Mouse (Mus musculus): ENCODE data around the gene Ndufs1. TPM values are rescaled to one million over a fixed set of nuclear protein-coding genes. Genes with fewer than 3 reads are reported as not detected.
A peak's percentile ranks its signal among the peaks of the same experiment; 100 is the strongest.

Ndufs1 gene
- total and polyA plus RNA-seq, 3 experiments, result 85.7 to 302 (median 176) TPM

GRCm38 (mm10) chr1:63126206-63126605 lies 50.4 kb downstream of the Ndufs1 start:
- Histone ChIP-seq H3K27me3 (ENCODE audit: insufficient read depth, low read length) (no peaks in the 10 kb centered on the region), H3K4me1 (ENCODE audit: insufficient read depth, low read depth, low read length) (peaks cover 20% of the 10 kb centered on the region), H3K9me3 (replicated peaks) (no peaks in the 10 kb centered on the region), H3K4me3 (ENCODE audit: low read depth, low read length) (no peak overlapping the region), H3K36me3 (replicated peaks) (peaks cover 66% of the 10 kb centered on the region)
- DNase-seq (ENCODE audit: low spot score) (no peak), ATAC-seq (ENCODE audit: extremely low read depth, insufficient number of reproducible peaks, low FRiP score, poor library complexity, severe bottlenecking) (no peak)
- no peak for TF ChIP-seq GATA2 (IDR thresholded peaks at IDR 0.05; ENCODE audit: borderline replicate concordance, low read depth, low read length)
- TF ChIP-seq CTCF (IDR thresholded peaks at IDR 0.05; ENCODE audit: low read depth, low read length), result no peak
- TF ChIP-seq POLR2AphosphoS5 (IDR thresholded peaks at IDR 0.05; ENCODE audit: insufficient replicate concordance, low read depth, low read length), result no peak
- TF ChIP-seq GATA1 (IDR thresholded peaks at IDR 0.05; ENCODE audit: borderline replicate concordance, low read length), result no peak
- no peak for TF ChIP-seq TAL1 (conservative IDR thresholded peaks at IDR 0.05; ENCODE audit: low read depth, low read length)

GRCm38 (mm10) chr1:63123823-63124450 lies 52.7 kb downstream of the Ndufs1 start:
- H3K4me1 ChIP-seq (ENCODE audit: insufficient read depth, low read depth, low read length), result peaks cover 13% of the 10 kb centered on the region
- ATAC-seq (ENCODE audit: extremely low read depth, insufficient number of reproducible peaks, low FRiP score, poor library complexity, severe bottlenecking), result no peak
- peaks cover 85% of the 10 kb centered on the region for H3K36me3 ChIP-seq (replicated peaks)
- H3K9me3 ChIP-seq (replicated peaks), result no peaks in the 10 kb centered on the region
- no peak for DNase-seq (ENCODE audit: low spot score)
- no peak for TF ChIP-seq POLR2AphosphoS5 (IDR thresholded peaks at IDR 0.05; ENCODE audit: insufficient replicate concordance, low read depth, low read length)
- TF ChIP-seq CTCF (IDR thresholded peaks at IDR 0.05; ENCODE audit: low read depth, low read length), result no peak
- TF ChIP-seq GATA2 (IDR thresholded peaks at IDR 0.05; ENCODE audit: borderline replicate concordance, low read depth, low read length), result no peak
- TF ChIP-seq GATA1 (IDR thresholded peaks at IDR 0.05; ENCODE audit: borderline replicate concordance, low read length), result no peak
- TF ChIP-seq TAL1 (conservative IDR thresholded peaks at IDR 0.05; ENCODE audit: low read depth, low read length), result no peak
- no peak overlapping the region for H3K4me3 ChIP-seq (ENCODE audit: low read depth, low read length)
- H3K27me3 ChIP-seq (ENCODE audit: insufficient read depth, low read length), result no peaks in the 10 kb centered on the region

GRCm38 (mm10) chr1:63122005-63122404 lies 54.6 kb downstream of the Ndufs1 start:
- Histone ChIP-seq H3K36me3 (replicated peaks) (peaks cover 89% of the 10 kb centered on the region), H3K4me3 (ENCODE audit: low read depth, low read length) (no peak overlapping the region), H3K27me3 (ENCODE audit: insufficient read depth, low read length) (no peaks in the 10 kb centered on the region), H3K9me3 (replicated peaks) (no peaks in the 10 kb centered on the region), H3K4me1 (ENCODE audit: insufficient read depth, low read depth, low read length) (peaks cover 22% of the 10 kb centered on the region)
- TF ChIP-seq GATA1 (IDR thresholded peaks at IDR 0.05; ENCODE audit: borderline replicate concordance, low read length) (no peak), POLR2AphosphoS5 (IDR thresholded peaks at IDR 0.05; ENCODE audit: insufficient replicate concordance, low read depth, low read length) (no peak), CTCF (IDR thresholded peaks at IDR 0.05; ENCODE audit: low read depth, low read length) (no peak), GATA2 (IDR thresholded peaks at IDR 0.05; ENCODE audit: borderline replicate concordance, low read depth, low read length) (no peak), TAL1 (conservative IDR thresholded peaks at IDR 0.05; ENCODE audit: low read depth, low read length) (no peak)
- ATAC-seq (ENCODE audit: extremely low read depth, insufficient number of reproducible peaks, low FRiP score, poor library complexity, severe bottlenecking), result no peak
- DNase-seq (ENCODE audit: low spot score), result no peak

- peaks cover 81% of the 10 kb centered on the region for H3K36me3 ChIP-seq (replicated peaks)
Observed at GRCm38 (mm10) chr1:63120382-63120781, 56.3 kb downstream of the Ndufs1 start.

GRCm38 (mm10) chr1:63119675-63120074 lies 57.0 kb downstream of the Ndufs1 start:
- H3K4me1 ChIP-seq (ENCODE audit: insufficient read depth, low read depth, low read length), result peaks cover 28% of the 10 kb centered on the region
- H3K4me3 ChIP-seq (ENCODE audit: low read depth, low read length), result no peak overlapping the region
- TF ChIP-seq TAL1 (conservative IDR thresholded peaks at IDR 0.05; ENCODE audit: low read depth, low read length), result no peak
- TF ChIP-seq GATA2 (IDR thresholded peaks at IDR 0.05; ENCODE audit: borderline replicate concordance, low read depth, low read length), result no peak
- TF ChIP-seq CTCF (IDR thresholded peaks at IDR 0.05; ENCODE audit: low read depth, low read length), result no peak
- TF ChIP-seq GATA1 (IDR thresholded peaks at IDR 0.05; ENCODE audit: borderline replicate concordance, low read length), result no peak
- TF ChIP-seq POLR2AphosphoS5 (IDR thresholded peaks at IDR 0.05; ENCODE audit: insufficient replicate concordance, low read depth, low read length), result no peak
- peaks cover 75% of the 10 kb centered on the region for H3K36me3 ChIP-seq (replicated peaks)
- H3K9me3 ChIP-seq (replicated peaks), result no peaks in the 10 kb centered on the region
- H3K27me3 ChIP-seq (ENCODE audit: insufficient read depth, low read length), result no peaks in the 10 kb centered on the region
- DNase-seq (ENCODE audit: low spot score) (no peak), ATAC-seq (ENCODE audit: extremely low read depth, insufficient number of reproducible peaks, low FRiP score, poor library complexity, severe bottlenecking) (peak; percentile 46)

More at GRCm38 (mm10) chr1:63120382-63120781, 56.3 kb downstream of the Ndufs1 start:
- DNase-seq (ENCODE audit: low spot score) (no peak), ATAC-seq (ENCODE audit: extremely low read depth, insufficient number of reproducible peaks, low FRiP score, poor library complexity, severe bottlenecking) (no peak)
- H3K27me3 ChIP-seq (ENCODE audit: insufficient read depth, low read length), result no peaks in the 10 kb centered on the region
- H3K4me1 ChIP-seq (ENCODE audit: insufficient read depth, low read depth, low read length), result peaks cover 28% of the 10 kb centered on the region
- TF ChIP-seq TAL1 (conservative IDR thresholded peaks at IDR 0.05; ENCODE audit: low read depth, low read length) (no peak), CTCF (IDR thresholded peaks at IDR 0.05; ENCODE audit: low read depth, low read length) (no peak), GATA1 (IDR thresholded peaks at IDR 0.05; ENCODE audit: borderline replicate concordance, low read length) (no peak), GATA2 (IDR thresholded peaks at IDR 0.05; ENCODE audit: borderline replicate concordance, low read depth, low read length) (no peak), POLR2AphosphoS5 (IDR thresholded peaks at IDR 0.05; ENCODE audit: insufficient replicate concordance, low read depth, low read length) (no peak)
- no peak overlapping the region for H3K4me3 ChIP-seq (ENCODE audit: low read depth, low read length)
- H3K9me3 ChIP-seq (replicated peaks), result no peaks in the 10 kb centered on the region

- DNase-seq (ENCODE audit: low spot score), result no peak
Observed at GRCm38 (mm10) chr1:63115540-63115939, 61.1 kb downstream of the Ndufs1 start.

More at GRCm38 (mm10) chr1:63115540-63115939, 61.1 kb downstream of the Ndufs1 start:
- H3K4me3 ChIP-seq (ENCODE audit: low read depth, low read length), result peak overlapping the region; percentile 78
- H3K27me3 ChIP-seq (ENCODE audit: insufficient read depth, low read length), result no peaks in the 10 kb centered on the region
- TF ChIP-seq GATA1 (IDR thresholded peaks at IDR 0.05; ENCODE audit: borderline replicate concordance, low read length) (no peak), POLR2AphosphoS5 (IDR thresholded peaks at IDR 0.05; ENCODE audit: insufficient replicate concordance, low read depth, low read length) (no peak), CTCF (IDR thresholded peaks at IDR 0.05; ENCODE audit: low read depth, low read length) (no peak), GATA2 (IDR thresholded peaks at IDR 0.05; ENCODE audit: borderline replicate concordance, low read depth, low read length) (no peak), TAL1 (conservative IDR thresholded peaks at IDR 0.05; ENCODE audit: low read depth, low read length) (no peak)
- H3K4me1 ChIP-seq (ENCODE audit: insufficient read depth, low read depth, low read length), result peaks cover 40% of the 10 kb centered on the region
- peaks cover 41% of the 10 kb centered on the region for H3K36me3 ChIP-seq (replicated peaks)
- ATAC-seq (ENCODE audit: extremely low read depth, insufficient number of reproducible peaks, low FRiP score, poor library complexity, severe bottlenecking), result no peak
- H3K9me3 ChIP-seq (replicated peaks), result no peaks in the 10 kb centered on the region
